Mouse (Mus musculus) CD4-positive naive resting alpha-beta T cell, adult 76 days (primary cell): ENCODE measurements around the gene Olfr427. TPM values are rescaled to one million over a fixed set of nuclear protein-coding genes. Genes with fewer than 3 reads are reported as not detected.

ENCODE experiments used
- total RNA-seq: library from RNA; stranded (reverse); gene quantifications from one replicate; pipeline ENCODE4 v1.2.4, GENCODE M21; 2023

The Olfr427 gene
- total RNA-seq = not detected

GRCm38 (mm10) chr1:174096591-174096990 is at the start of gene Olfr427:
Gene Olfr427, plus strand, starts transcription at chr1:174096891.

GRCm38 (mm10) chr1:174048893-174049292 is 47.8 kb upstream of the Olfr427 start, which contains the start of gene Olfr432:
Gene Olfr432, plus strand, starts transcription at chr1:174049205.

GRCm38 (mm10) chr1:174066305-174066704 is 30.4 kb upstream of the Olfr427 start, which contains the start of gene Olfr430:
Gene Olfr430, plus strand, starts transcription at chr1:174066605.

GRCm38 (mm10) chr1:174084031-174084430 is 12.7 kb upstream of the Olfr427 start, which contains the start of gene Olfr429:
Gene Olfr429, plus strand, starts transcription at chr1:174084331.

GRCm38 (mm10) chr1:174121062-174121461 is 24.4 kb downstream of the Olfr427 start, which contains the start of gene Olfr231:
Gene Olfr231, minus strand, starts transcription at chr1:174121162.

GRCm38 (mm10) chr1:174131217-174131616 is 34.5 kb downstream of the Olfr427 start, which contains the start of gene Olfr424:
Gene Olfr424, plus strand, starts transcription at chr1:174131517.

Other genes starting within 250 kb of the Olfr427 start
- gene Ifi211, start 183.8 kb upstream of the Olfr427 start, total RNA-seq = not detected
- gene Mndal, start 154.4 kb upstream of the Olfr427 start, total RNA-seq = 294 TPM
- 154 TPM for gene Ifi203, start 154.2 kb upstream of the Olfr427 start, total RNA-seq
- not detected for gene Ifi202b, start 114.1 kb upstream of the Olfr427 start, total RNA-seq
- gene Ifi205, start 65.1 kb upstream of the Olfr427 start, total RNA-seq = 2.6 TPM
- not detected for gene Olfr433, start 56.2 kb upstream of the Olfr427 start, total RNA-seq
- gene Olfr432, start 47.7 kb upstream of the Olfr427 start, total RNA-seq = not detected
- gene Olfr430, start 30.3 kb upstream of the Olfr427 start, total RNA-seq = not detected
- gene Olfr429, start 12.6 kb upstream of the Olfr427 start, total RNA-seq = not detected
- gene Olfr231, start 24.3 kb downstream of the Olfr427 start, total RNA-seq = not detected
- not detected for gene Olfr424, start 34.6 kb downstream of the Olfr427 start, total RNA-seq
- not detected for gene Olfr420, start 58.7 kb downstream of the Olfr427 start, total RNA-seq
- 1.2 TPM for gene Spta1, start 75.9 kb downstream of the Olfr427 start, total RNA-seq
- gene Olfr419, start 155.2 kb downstream of the Olfr427 start, total RNA-seq = not detected
- gene Mptx1, start 233.6 kb downstream of the Olfr427 start, total RNA-seq = not detected